Mouse (Mus musculus) liver, embryonic 13.5 days (tissue): ENCODE results near the gene Olfr920. TPM values are rescaled to one million over a fixed set of nuclear protein-coding genes. Genes with fewer than 3 reads are reported as not detected.
A peak's percentile ranks its signal among the peaks of the same experiment; 100 is the strongest.

Experiments used
- ATAC-seq: fragments of 200-750 bp; cut with Nextera tagmentation; 2 replicates; pipeline ENCODE4 v1.8.0; 2017; ENCODE audit warnings: low read depth, mild to moderate bottlenecking, moderate number of reproducible peaks, moderate library complexity
- DNase-seq: peaks from one replicate; pipeline ENCODE4 v3.0.0; 2022
- H3K27ac ChIP-seq: fragments of 300-500 bp; sonication (generic); 2 replicates; pipeline ENCODE4 v1.5.1; 2015; ENCODE audit warnings: moderate library complexity, mild to moderate bottlenecking, inconsistent platforms
- H3K27me3 ChIP-seq: fragments of 300-500 bp; sonication (generic); 2 replicates; pipeline ENCODE4 v1.6.1; 2015; ENCODE audit warnings: mild to moderate bottlenecking, inconsistent platforms
- H3K36me3 ChIP-seq: fragments of 300-500 bp; sonication (generic); 2 replicates; pipeline ENCODE4 v1.6.1; 2015; ENCODE audit warnings: mild to moderate bottlenecking, inconsistent platforms
- H3K4me1 ChIP-seq: fragments of 300-500 bp; sonication (generic); replicated peaks from 2 replicates; pipeline ENCODE4 v1.6.1; 2015; ENCODE audit warnings: inconsistent platforms
- H3K4me2 ChIP-seq: fragments of 300-500 bp; sonication (generic); 2 replicates; pipeline ENCODE4 v1.6.1; 2015; ENCODE audit warnings: inconsistent platforms, mild to moderate bottlenecking, moderate library complexity
- H3K4me3 ChIP-seq: fragments of 300-500 bp; sonication (generic); replicated peaks from 2 replicates; pipeline ENCODE4 v1.5.1; 2015; ENCODE audit warnings: mild to moderate bottlenecking, inconsistent platforms
- H3K9ac ChIP-seq: fragments of 300-500 bp; sonication (generic); 2 replicates; pipeline ENCODE4 v1.6.1; 2015; ENCODE audit warnings: mild to moderate bottlenecking, inconsistent platforms
- H3K9me3 ChIP-seq: fragments of 300-500 bp; sonication (generic); replicated peaks from 2 replicates; pipeline ENCODE4 v1.6.1; 2016; ENCODE audit warnings: inconsistent platforms
- WGBS: fragments of 180-500 bp; shearing (Covaris S2); methylation state at CpG from one replicate; pipeline ENCODE4 v1.1.7; 2015; ENCODE audit not compliant: insufficient replicate concordance; 5-methylcytosine and 5-hydroxymethylcytosine counted together
- polyA plus RNA-seq: library from polyadenylated mRNA; unstranded; fragments of >200 nt; fragmentation: Nextera tagmentation; extraction: Ambion mirVana; gene quantifications from 2 replicates; pipeline ENCODE4 v1.2.1, GENCODE M21; 2015

Gene Olfr920
- 0.02 TPM in 2 replicates for polyA plus RNA-seq

DNA sequence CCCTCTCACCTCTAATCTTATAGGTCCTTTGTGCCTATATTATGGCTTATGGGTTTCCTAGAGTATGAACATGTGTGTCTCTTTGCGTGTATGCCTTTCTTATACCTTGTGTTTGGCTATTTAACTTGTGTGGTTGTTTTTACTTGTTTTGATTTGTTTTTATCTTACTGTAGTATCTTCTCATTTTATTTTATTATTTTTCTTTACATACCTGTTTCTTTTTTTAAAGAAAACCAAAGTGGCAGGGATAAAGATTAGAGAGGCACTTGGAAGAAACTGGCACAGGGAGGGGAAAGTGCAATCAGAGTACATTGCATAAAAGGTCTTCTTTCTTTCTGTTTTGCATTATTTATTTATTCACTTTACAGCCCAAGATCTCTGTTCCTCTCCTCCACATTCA lies at the start of gene Olfr920:
Olfr920 (plus strand) TSS at position 301 of the 400 bp plus-strand sequence.
- Histone ChIP-seq H3K27ac (no peak within 1 kb of the TSS), H3K9ac (no peak within 1 kb of the TSS), H3K36me3 (no peaks in the 10 kb centered on the region), H3K4me1 (no peaks in the 10 kb centered on the region), H3K4me3 (no peak within 1 kb of the TSS), H3K9me3 (no peaks in the 10 kb centered on the region), H3K4me2 (no peak within 1 kb of the TSS), H3K27me3 (no peaks in the 10 kb centered on the region)
- no peak for DNase-seq
- WGBS: 59% methylated on average over 1 of the region's 1 CpGs
- ATAC-seq: no peak

DNA sequence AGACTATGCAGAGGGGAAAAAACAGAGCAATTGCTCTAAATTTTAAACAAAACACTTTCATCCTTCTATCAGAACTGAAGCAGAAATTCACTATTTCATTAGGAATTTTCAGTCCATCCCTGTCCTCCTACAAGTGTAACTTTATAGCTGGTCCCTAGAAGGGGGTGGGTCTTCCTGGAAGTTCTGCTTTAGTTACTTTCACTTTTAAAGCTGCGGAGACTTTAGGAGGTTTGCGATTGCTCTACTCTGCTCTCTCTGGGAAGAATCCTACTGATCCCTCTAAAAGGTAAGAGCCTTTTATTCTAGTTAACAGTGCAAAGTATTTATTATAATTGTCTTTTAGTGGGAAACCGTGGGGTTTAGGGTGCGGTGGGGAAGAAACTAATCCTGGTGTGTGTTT lies 34.0 kb upstream of the Olfr920 start, which contains the start of gene Vwa5a:
Vwa5a (plus strand) TSS at position 167 of the 400 bp plus-strand sequence.
- Histone ChIP-seq H3K4me1 (peaks cover 13% of the 10 kb centered on the region), H3K27me3 (no peaks in the 10 kb centered on the region), H3K9me3 (no peaks in the 10 kb centered on the region), H3K4me3 (peak within 1 kb of the TSS; percentile 66), H3K27ac (peak within 1 kb of the TSS; percentile 45), H3K4me2 (peak within 1 kb of the TSS; percentile 71), H3K9ac (peak within 1 kb of the TSS; percentile 72), H3K36me3 (peaks cover 3% of the 10 kb centered on the region)
- 2% methylated on average over 4 of the region's 4 CpGs for WGBS
- DNase-seq (no peak), ATAC-seq (peak; percentile 62; the same call in 1 of the 2 replicates)

DNA sequence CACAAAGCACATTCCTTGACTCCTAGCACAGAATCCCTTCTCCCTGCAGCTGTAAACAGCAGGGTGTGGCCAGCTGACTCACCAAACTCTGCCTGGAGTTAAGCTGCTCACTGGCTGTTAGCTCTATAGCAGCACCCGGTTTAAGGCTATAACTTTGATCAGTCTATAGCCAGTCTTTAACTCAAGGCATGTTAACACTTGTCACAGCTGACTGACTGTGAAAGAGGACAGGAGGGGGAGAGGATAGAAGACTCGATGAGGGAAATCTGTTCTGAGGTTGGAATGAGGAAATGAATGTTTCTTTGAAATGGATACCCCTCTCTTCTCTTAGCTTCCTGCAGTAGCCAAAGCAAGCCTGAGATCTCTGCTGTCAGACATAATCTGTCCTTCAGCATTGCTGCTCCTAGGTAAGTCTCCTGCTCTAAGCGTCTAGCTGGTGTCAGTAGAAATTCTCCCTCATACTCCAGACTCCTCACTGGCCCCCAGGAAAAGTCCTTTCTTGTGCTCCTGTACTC lies 33.1 kb upstream of the Olfr920 start:
- 7% methylated on average over 3 of the region's 3 CpGs for WGBS
- H3K27ac ChIP-seq: peak overlapping the region; percentile 45
- no peak for DNase-seq

DNA sequence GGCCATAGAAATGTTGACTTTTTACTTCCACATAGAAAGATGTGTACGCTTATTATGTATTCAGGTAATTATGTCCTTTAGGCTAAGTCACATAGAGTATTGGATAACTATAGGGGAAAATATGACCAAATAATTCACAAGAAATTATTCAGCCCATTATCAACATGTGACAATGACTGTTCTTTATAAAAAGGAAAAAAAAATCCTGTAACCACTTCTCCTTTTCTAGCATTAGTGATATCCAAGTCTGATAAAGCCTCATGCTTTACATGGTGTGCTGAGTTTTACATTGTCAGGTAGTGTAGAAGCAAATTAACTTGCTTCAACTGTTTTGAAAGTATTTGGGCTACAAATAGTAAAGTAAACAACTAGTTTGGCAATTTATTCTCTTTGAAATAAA lies 28.1 kb upstream of the Olfr920 start:
- H3K9ac ChIP-seq: no peak overlapping the region
- ATAC-seq (no peak), DNase-seq (no peak)
- H3K36me3 ChIP-seq: peaks cover 13% of the 10 kb centered on the region
- H3K4me1 ChIP-seq: peaks cover 7% of the 10 kb centered on the region
- H3K9me3 ChIP-seq: no peaks in the 10 kb centered on the region
- WGBS: 85% methylated on average over 1 of the region's 1 CpGs
- H3K4me2 ChIP-seq: no peak overlapping the region
- no peaks in the 10 kb centered on the region for H3K27me3 ChIP-seq
- H3K4me3 ChIP-seq: no peak overlapping the region
- no peak overlapping the region for H3K27ac ChIP-seq

More for the DNA sequence above, 33.1 kb upstream of the Olfr920 start:
- H3K36me3 ChIP-seq: peaks cover 9% of the 10 kb centered on the region
- no peaks in the 10 kb centered on the region for H3K9me3 ChIP-seq
- peaks cover 13% of the 10 kb centered on the region for H3K4me1 ChIP-seq
- H3K9ac ChIP-seq: peak overlapping the region; percentile 72
- H3K4me3 ChIP-seq: peak overlapping the region; percentile 66
- ATAC-seq: peak; percentile 94
- H3K4me2 ChIP-seq: peak overlapping the region; percentile 71
- no peaks in the 10 kb centered on the region for H3K27me3 ChIP-seq

DNA sequence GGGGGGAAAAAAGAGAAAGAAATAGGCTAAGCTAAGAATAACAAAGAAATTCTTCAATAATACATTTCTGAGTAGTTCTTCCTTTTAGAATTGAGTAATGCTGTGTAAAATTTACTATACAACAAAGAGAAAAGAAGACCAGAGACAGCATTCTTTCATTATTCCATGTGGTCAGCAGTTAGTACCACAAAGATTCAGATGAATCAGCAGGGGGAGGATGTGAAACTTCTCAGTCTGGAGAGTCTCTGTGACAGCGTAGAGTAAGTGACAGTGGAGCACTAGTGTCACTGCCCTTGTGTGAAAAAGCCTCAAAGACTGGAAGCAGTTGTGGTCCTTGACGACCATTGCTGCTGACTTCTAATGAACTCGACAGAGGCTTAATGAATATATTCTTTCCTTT lies 23.9 kb upstream of the Olfr920 start:
- no peak overlapping the region for H3K4me2 ChIP-seq
- no peaks in the 10 kb centered on the region for H3K9me3 ChIP-seq
- ATAC-seq (no peak), DNase-seq (no peak)
- H3K27me3 ChIP-seq: no peaks in the 10 kb centered on the region
- no peak overlapping the region for H3K9ac ChIP-seq
- no peak overlapping the region for H3K4me3 ChIP-seq
- no peak overlapping the region for H3K27ac ChIP-seq
- no peaks in the 10 kb centered on the region for H3K4me1 ChIP-seq
- H3K36me3 ChIP-seq: peaks cover 9% of the 10 kb centered on the region
- WGBS: 59% methylated on average over 3 of the region's 3 CpGs

DNA sequence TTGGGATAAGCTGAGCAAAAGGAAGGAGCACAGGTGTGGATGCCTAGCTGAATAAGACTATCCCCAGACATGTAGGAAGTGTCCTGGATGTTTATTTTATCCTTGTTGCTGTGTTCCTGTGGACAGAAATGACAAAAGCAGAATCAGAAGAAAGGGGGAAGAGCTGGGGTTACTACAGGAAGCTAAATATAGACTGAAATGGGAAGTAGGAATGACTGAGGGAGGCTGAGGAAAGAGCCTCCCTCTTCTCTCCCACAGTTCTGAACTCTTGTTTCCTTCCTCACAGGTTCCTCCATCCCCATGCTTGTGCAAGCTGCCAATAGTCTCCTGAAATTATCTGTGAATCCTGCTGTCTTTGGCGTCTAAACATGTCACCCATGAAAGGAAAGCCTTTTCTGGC lies 10.7 kb upstream of the Olfr920 start:
- no peaks in the 10 kb centered on the region for H3K9me3 ChIP-seq
- no peak overlapping the region for H3K9ac ChIP-seq
- H3K4me2 ChIP-seq: no peak overlapping the region
- ATAC-seq: no peak
- 32% methylated on average over 1 of the region's 1 CpGs for WGBS
- DNase-seq: no peak
- peaks cover 17% of the 10 kb centered on the region for H3K4me1 ChIP-seq
- no peak overlapping the region for H3K27ac ChIP-seq
- no peaks in the 10 kb centered on the region for H3K27me3 ChIP-seq
- H3K36me3 ChIP-seq: 0 out of 2 replicates have a peak, but pooled peaks cover 4% of the 10 kb centered on the region
- no peak overlapping the region for H3K4me3 ChIP-seq

DNA sequence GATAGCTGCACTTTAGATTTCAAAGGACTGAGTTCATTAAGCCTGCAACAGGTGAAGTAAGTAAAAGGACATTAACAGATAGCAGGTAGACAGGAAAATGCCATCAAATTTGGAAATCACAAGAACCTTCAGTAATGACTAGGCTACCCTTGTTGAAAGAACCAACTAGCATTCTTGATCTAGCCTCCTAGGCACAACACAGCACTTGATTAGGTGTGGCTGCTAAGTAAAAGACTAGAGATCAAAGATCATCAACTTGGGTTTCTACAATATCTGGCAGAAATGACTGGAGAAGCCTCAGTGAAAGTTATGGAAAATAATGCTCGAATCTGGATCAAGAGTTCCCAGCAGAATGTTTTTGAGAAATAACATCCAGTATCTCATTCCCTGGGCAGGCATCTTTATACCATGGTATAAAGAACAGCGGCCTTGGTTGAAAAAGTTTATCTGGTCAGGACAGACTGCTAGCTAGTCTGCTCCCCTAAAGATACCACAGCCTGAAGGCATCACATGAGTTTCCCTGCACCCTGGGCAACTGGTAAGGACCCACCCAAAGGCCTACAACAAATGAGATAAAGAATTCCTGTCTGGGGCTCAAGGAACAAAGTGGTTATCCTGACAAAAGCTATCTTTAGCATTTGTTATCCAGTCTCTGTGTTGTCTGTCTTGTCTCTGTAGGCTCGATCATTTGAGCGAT lies 7.3 kb upstream of the Olfr920 start:
- H3K36me3 ChIP-seq: no peaks in the 10 kb centered on the region
- H3K4me3 ChIP-seq: no peak overlapping the region
- DNase-seq (peak; percentile 51), ATAC-seq (peak; percentile 100)
- peak overlapping the region; percentile 32 for H3K4me2 ChIP-seq
- WGBS: 41% methylated on average over 4 of the region's 4 CpGs
- no peaks in the 10 kb centered on the region for H3K27me3 ChIP-seq
- peaks cover 17% of the 10 kb centered on the region for H3K4me1 ChIP-seq
- no peak overlapping the region for H3K9ac ChIP-seq
- H3K27ac ChIP-seq: peak overlapping the region; percentile 66
- H3K9me3 ChIP-seq: no peaks in the 10 kb centered on the region

DNA sequence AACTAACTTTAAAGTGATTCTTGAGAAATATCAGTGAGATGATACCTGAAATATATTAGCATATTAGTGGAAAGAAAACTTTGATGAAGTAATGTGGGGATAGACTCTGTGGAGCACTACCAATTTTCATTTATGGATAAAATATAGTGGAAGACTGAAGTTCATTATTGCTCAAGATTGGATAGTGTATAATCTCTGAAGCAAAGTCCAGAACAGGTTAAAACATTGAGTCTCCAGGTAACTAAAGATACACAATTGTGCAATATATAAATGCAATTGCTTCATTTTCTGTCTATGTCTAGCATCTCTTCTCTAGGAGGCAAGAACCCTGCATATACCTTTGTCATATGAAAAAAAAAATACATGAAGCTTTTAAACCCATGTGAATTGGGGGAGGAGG lies 20.7 kb downstream of the Olfr920 start, which contains the start of gene Olfr921:
Olfr921 (plus strand) TSS at position 301 of the 400 bp plus-strand sequence.
- H3K4me1 ChIP-seq: no peaks in the 10 kb centered on the region
- DNase-seq (no peak), ATAC-seq (no peak)
- H3K9ac ChIP-seq: no peak within 1 kb of the TSS
- H3K27me3 ChIP-seq: no peaks in the 10 kb centered on the region
- no peaks in the 10 kb centered on the region for H3K36me3 ChIP-seq
- no peak within 1 kb of the TSS for H3K4me3 ChIP-seq
- no peaks in the 10 kb centered on the region for H3K9me3 ChIP-seq
- H3K27ac ChIP-seq: no peak within 1 kb of the TSS
- no peak within 1 kb of the TSS for H3K4me2 ChIP-seq

DNA sequence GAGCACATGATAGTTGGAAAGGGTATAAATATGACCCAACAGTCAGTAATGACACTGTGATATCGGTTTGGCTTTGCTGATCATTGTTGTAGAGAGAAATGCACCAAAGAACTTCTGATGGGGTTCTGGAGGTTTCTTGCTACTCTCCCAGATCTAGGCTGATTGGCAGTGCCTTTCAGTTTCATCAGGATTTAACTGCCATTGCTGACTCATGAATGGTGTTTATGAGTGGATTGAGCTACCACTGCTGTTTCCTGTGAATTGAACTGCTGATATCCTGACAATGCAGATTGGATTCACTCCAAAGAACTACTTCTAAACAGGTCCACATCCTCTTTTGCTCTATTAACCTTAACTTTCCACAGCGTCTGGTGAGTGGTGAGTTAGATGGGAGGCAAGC lies 40.6 kb downstream of the Olfr920 start:
- DNase-seq (no peak), ATAC-seq (no peak)
- Histone ChIP-seq H3K27me3 (no peaks in the 10 kb centered on the region), H3K9ac (no peak overlapping the region), H3K36me3 (no peaks in the 10 kb centered on the region), H3K4me3 (no peak overlapping the region), H3K4me2 (no peak overlapping the region), H3K9me3 (no peaks in the 10 kb centered on the region), H3K4me1 (no peaks in the 10 kb centered on the region), H3K27ac (no peak overlapping the region)
- WGBS: 60% methylated on average over 2 of the region's 2 CpGs

DNA sequence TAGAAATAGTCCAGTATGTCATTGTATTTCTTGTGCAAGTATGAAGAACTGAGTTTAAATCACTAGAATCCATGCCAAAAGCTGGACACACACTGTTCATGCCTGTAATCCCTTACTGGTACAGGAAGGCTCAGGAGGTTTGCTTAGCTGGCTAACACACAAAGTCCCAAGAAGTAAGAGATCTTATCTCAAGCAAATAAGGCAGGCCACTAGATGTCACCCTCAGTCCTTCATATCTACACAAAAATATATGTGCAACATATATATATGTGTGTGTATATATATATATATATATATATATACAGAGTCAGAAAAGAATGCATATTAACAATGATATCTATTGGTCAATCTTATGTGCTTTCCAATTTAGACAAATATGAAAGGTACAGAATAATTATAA lies 53.6 kb downstream of the Olfr920 start:
- DNase-seq (no peak), ATAC-seq (no peak)
- Histone ChIP-seq H3K27me3 (no peaks in the 10 kb centered on the region), H3K4me1 (no peaks in the 10 kb centered on the region), H3K9ac (no peak overlapping the region), H3K4me2 (no peak overlapping the region), H3K9me3 (no peaks in the 10 kb centered on the region), H3K36me3 (no peaks in the 10 kb centered on the region), H3K4me3 (no peak overlapping the region), H3K27ac (no peak overlapping the region)
